Mouse (Mus musculus) liver, embryonic 13.5 days (tissue): ENCODE data around the gene Pik3c2b. TPM values are rescaled to one million over a fixed set of nuclear protein-coding genes. Genes with fewer than 3 reads are reported as not detected.

Source experiments
- ATAC-seq: fragments of 200-750 bp; cut with Nextera tagmentation; 2 replicates; pipeline ENCODE4 v1.8.0; 2017; ENCODE audit warnings: low read depth, mild to moderate bottlenecking, moderate number of reproducible peaks, moderate library complexity
- DNase-seq: peaks from one replicate; pipeline ENCODE4 v3.0.0; 2022
- H3K27ac ChIP-seq: fragments of 300-500 bp; sonication (generic); 2 replicates; pipeline ENCODE4 v1.5.1; 2015; ENCODE audit warnings: moderate library complexity, mild to moderate bottlenecking, inconsistent platforms
- H3K27me3 ChIP-seq: fragments of 300-500 bp; sonication (generic); 2 replicates; pipeline ENCODE4 v1.6.1; 2015; ENCODE audit warnings: mild to moderate bottlenecking, inconsistent platforms
- H3K36me3 ChIP-seq: fragments of 300-500 bp; sonication (generic); 2 replicates; pipeline ENCODE4 v1.6.1; 2015; ENCODE audit warnings: mild to moderate bottlenecking, inconsistent platforms
- H3K4me1 ChIP-seq: fragments of 300-500 bp; sonication (generic); replicated peaks from 2 replicates; pipeline ENCODE4 v1.6.1; 2015; ENCODE audit warnings: inconsistent platforms
- H3K4me2 ChIP-seq: fragments of 300-500 bp; sonication (generic); 2 replicates; pipeline ENCODE4 v1.6.1; 2015; ENCODE audit warnings: inconsistent platforms, mild to moderate bottlenecking, moderate library complexity
- H3K4me3 ChIP-seq: fragments of 300-500 bp; sonication (generic); replicated peaks from 2 replicates; pipeline ENCODE4 v1.5.1; 2015; ENCODE audit warnings: mild to moderate bottlenecking, inconsistent platforms
- H3K9ac ChIP-seq: fragments of 300-500 bp; sonication (generic); 2 replicates; pipeline ENCODE4 v1.6.1; 2015; ENCODE audit warnings: mild to moderate bottlenecking, inconsistent platforms
- H3K9me3 ChIP-seq: fragments of 300-500 bp; sonication (generic); replicated peaks from 2 replicates; pipeline ENCODE4 v1.6.1; 2016; ENCODE audit warnings: inconsistent platforms
- WGBS: fragments of 180-500 bp; shearing (Covaris S2); methylation state at CpG from one replicate; pipeline ENCODE4 v1.1.7; 2015; ENCODE audit not compliant: insufficient replicate concordance; 5-methylcytosine and 5-hydroxymethylcytosine counted together
- polyA plus RNA-seq: library from polyadenylated mRNA; unstranded; fragments of >200 nt; fragmentation: Nextera tagmentation; extraction: Ambion mirVana; gene quantifications from 2 replicates; pipeline ENCODE4 v1.2.1, GENCODE M21; 2015

Pik3c2b gene
- polyA plus RNA-seq, 1 experiment from 2014 or later, result 0.82 TPM

GRCm38 (mm10) chr1:133073327-133073856 lies 27.9 kb downstream of the Pik3c2b start:
- Histone ChIP-seq H3K4me3 (no peak overlapping the region), H3K9ac (no peak overlapping the region), H3K27ac (peak overlapping the region; percentile 61; the same call in 1 of the 2 replicates), H3K27me3 (no peaks in the 10 kb centered on the region; the same call in 1 of the 2 replicates), H3K9me3 (no peaks in the 10 kb centered on the region), H3K36me3 (no peaks in the 10 kb centered on the region), H3K4me2 (no peak overlapping the region), H3K4me1 (peaks cover 50% of the 10 kb centered on the region)
- WGBS, result 11% methylated on average over 9 of the region's 9 CpGs
- ATAC-seq, result peak; percentile 68
- DNase-seq, result no peak

GRCm38 (mm10) chr1:133074541-133074940 lies 29.1 kb downstream of the Pik3c2b start:
- Histone ChIP-seq H3K9me3 (no peaks in the 10 kb centered on the region), H3K27ac (no peak overlapping the region), H3K4me1 (peaks cover 50% of the 10 kb centered on the region), H3K9ac (no peak overlapping the region), H3K4me2 (no peak overlapping the region), H3K27me3 (no peaks in the 10 kb centered on the region; the same call in 1 of the 2 replicates), H3K36me3 (no peaks in the 10 kb centered on the region), H3K4me3 (no peak overlapping the region)
- WGBS, result 81% methylated on average over 13 of the region's 13 CpGs
- DNase-seq (no peak), ATAC-seq (no peak)

DNA sequence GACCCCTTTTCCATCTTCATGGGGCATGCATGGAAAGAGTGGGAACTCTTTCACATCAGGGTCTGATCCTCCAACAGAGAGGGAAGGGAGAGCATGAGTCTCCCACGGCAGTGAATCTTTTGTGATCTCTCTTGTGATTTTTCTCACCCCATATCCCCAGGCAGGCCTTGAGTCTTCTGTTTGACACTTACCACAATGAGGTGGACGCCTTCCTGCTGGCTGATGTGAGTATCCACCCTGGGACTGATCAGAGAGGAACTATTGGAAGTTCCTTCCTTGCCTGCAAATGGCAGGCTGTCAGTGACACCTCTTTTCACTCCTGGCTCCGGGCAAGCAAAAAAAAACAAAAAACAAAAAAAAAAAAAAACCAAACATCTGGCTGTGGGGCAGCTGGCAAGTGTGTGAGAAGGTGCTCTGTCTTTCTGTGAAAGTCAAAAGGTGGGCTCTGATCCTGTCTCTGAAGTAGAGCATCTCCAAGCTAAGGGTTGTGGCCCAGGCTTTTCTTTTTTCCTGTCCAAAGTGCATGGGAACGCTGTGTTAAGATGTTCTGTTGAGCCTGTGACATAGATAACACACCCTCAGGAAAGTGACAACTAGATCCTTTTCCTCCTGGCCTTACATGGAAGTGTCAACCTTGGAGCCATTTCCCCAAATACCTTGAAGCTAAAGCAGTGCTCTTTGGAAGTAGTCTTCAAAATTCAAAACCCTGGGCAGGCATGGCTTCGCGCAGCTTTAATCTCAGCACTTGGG lies 30.4 kb downstream of the Pik3c2b start:
- H3K36me3 ChIP-seq, result no peaks in the 10 kb centered on the region
- no peaks in the 10 kb centered on the region for H3K9me3 ChIP-seq
- H3K27me3 ChIP-seq, result peaks cover 4% of the 10 kb centered on the region; the same call in 1 of the 2 replicates
- no peak overlapping the region for H3K9ac ChIP-seq
- H3K4me3 ChIP-seq, result no peak overlapping the region
- ATAC-seq (no peak), DNase-seq (no peak)
- no peak overlapping the region for H3K4me2 ChIP-seq
- H3K4me1 ChIP-seq, result peaks cover 46% of the 10 kb centered on the region
- H3K27ac ChIP-seq, result no peak overlapping the region
- 48% methylated on average over 6 of the region's 6 CpGs for WGBS

- Histone ChIP-seq H3K4me1 (peaks cover 37% of the 10 kb centered on the region), H3K4me3 (no peak overlapping the region), H3K36me3 (no peaks in the 10 kb centered on the region), H3K9ac (no peak overlapping the region), H3K4me2 (no peak overlapping the region), H3K27me3 (peaks cover 4% of the 10 kb centered on the region; the same call in 1 of the 2 replicates), H3K9me3 (no peaks in the 10 kb centered on the region), H3K27ac (no peak overlapping the region; the same call in 1 of the 2 replicates)
- DNase-seq, result no peak
- ATAC-seq, result 0 out of 2 replicates have a peak, but pooled peaks have one; percentile 25
- 34% methylated on average over 20 of the region's 20 CpGs for WGBS
Observed at GRCm38 (mm10) chr1:133076681-133077514, 31.4 kb downstream of the Pik3c2b start.

DNA sequence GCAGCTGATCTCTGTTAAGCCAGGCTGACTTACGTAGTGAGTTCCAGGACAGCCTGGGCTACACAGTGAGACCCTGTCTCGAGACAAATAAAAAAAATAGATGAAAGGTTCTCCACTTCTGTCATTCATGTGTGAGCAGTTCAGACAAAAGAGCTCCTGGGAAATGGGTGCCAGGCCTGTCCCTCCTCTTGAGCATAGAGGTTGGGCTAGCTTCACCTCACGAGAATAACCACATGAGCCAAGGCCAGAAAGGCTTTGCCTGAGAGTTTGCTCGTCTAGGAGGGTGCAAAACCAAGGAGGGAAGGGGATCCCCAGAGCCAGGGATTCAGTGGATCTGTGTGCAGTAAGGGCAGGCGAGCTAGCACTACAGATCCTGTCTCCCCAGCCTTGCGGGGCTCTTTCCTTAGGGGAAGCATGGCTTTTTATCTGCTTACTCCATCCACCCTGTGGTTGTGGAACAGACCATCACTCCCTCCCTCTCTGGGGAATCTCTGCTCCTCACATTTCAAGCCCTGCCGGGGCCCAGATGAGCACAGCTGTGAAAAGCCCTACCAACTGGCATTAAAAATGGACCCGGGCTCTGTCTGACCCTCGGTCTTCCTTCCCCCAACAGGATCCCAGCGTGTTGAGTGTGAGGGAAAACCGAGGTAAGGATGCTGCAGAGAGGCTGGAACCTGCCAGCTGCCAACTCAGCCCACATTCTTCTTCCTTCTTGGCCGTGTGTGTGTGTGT lies 32.3 kb downstream of the Pik3c2b start:
- Histone ChIP-seq H3K4me3 (no peak overlapping the region), H3K36me3 (no peaks in the 10 kb centered on the region), H3K9ac (no peak overlapping the region), H3K4me1 (peaks cover 31% of the 10 kb centered on the region), H3K27me3 (0 out of 2 replicates have a peak, but pooled peaks cover 4% of the 10 kb centered on the region), H3K27ac (no peak overlapping the region; the same call in 1 of the 2 replicates), H3K9me3 (no peaks in the 10 kb centered on the region), H3K4me2 (no peak overlapping the region)
- 38% methylated on average over 11 of the region's 12 CpGs for WGBS
- no peak for DNase-seq
- ATAC-seq, result no peak

DNA sequence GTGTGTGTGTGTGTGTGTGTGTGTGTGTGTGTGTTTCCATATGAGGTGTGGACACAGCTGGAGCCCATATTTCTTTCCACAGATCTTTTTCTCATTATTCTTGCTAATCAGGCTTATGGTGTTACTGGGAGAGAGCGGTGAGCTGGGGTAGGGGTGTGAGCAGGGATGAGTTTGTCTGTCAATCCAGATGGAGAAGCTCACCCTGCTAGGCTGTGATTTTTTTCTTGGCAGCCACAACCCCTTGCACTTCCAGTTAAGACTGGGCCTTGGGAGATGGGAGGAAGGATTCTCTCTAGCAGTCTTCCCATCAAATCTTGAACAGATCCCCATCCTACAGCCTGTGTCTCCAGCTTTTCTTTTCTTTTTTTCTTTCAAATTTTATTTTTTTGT lies 32.9 kb downstream of the Pik3c2b start:
- H3K27me3 ChIP-seq, result 0 out of 2 replicates have a peak, but pooled peaks cover 4% of the 10 kb centered on the region
- DNase-seq (no peak), ATAC-seq (no peak)
- H3K27ac ChIP-seq, result no peak overlapping the region
- peaks cover 32% of the 10 kb centered on the region for H3K4me1 ChIP-seq
- no peak overlapping the region for H3K4me3 ChIP-seq
- 75% methylated on average over 1 of the region's 1 CpGs for WGBS
- H3K9ac ChIP-seq, result no peak overlapping the region
- no peaks in the 10 kb centered on the region for H3K9me3 ChIP-seq
- no peaks in the 10 kb centered on the region for H3K36me3 ChIP-seq
- H3K4me2 ChIP-seq, result no peak overlapping the region

DNA sequence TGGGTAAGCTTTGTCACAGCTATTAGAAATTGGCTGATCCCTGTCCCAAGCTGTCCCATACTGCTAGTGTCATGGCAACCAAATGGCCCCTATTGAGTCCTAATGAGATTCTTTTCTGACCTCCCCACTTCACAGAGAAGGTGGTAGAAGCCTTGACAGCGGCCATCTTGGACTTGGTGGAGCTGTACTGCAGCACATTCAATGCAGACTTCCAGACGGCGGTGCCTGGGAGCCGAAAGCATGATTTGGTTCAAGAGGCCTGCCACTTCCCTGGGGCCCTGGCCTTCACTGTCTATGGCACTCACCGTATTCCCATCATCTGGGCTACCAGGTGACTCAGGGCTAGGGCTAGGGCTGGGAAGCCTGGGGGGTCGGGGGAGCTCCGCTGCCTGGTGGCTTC lies 34.0 kb downstream of the Pik3c2b start:
- 88% methylated on average over 7 of the region's 7 CpGs for WGBS

GRCm38 (mm10) chr1:133080079-133080561 lies 34.7 kb downstream of the Pik3c2b start:
- H3K27me3 ChIP-seq, result 0 out of 2 replicates have a peak, but pooled peaks cover 4% of the 10 kb centered on the region
- no peak overlapping the region for H3K9ac ChIP-seq
- H3K4me2 ChIP-seq, result no peak overlapping the region
- 74% methylated on average over 9 of the region's 9 CpGs for WGBS
- no peaks in the 10 kb centered on the region for H3K9me3 ChIP-seq
- no peak for DNase-seq
- no peak for ATAC-seq
- no peak overlapping the region for H3K4me3 ChIP-seq
- no peaks in the 10 kb centered on the region for H3K36me3 ChIP-seq
- no peak overlapping the region for H3K27ac ChIP-seq
- H3K4me1 ChIP-seq, result peaks cover 46% of the 10 kb centered on the region

More for the DNA sequence above, 34.0 kb downstream of the Pik3c2b start:
- Histone ChIP-seq H3K36me3 (no peaks in the 10 kb centered on the region), H3K9me3 (no peaks in the 10 kb centered on the region), H3K27ac (no peak overlapping the region), H3K4me1 (peaks cover 40% of the 10 kb centered on the region), H3K27me3 (0 out of 2 replicates have a peak, but pooled peaks cover 4% of the 10 kb centered on the region), H3K9ac (no peak overlapping the region), H3K4me2 (no peak overlapping the region), H3K4me3 (no peak overlapping the region)
- ATAC-seq (no peak), DNase-seq (no peak)

- no peak overlapping the region for H3K4me3 ChIP-seq
- no peak overlapping the region for H3K9ac ChIP-seq
- no peaks in the 10 kb centered on the region for H3K9me3 ChIP-seq
- ATAC-seq, result no peak
- no peak overlapping the region for H3K27ac ChIP-seq
- H3K4me1 ChIP-seq, result peaks cover 49% of the 10 kb centered on the region
- H3K27me3 ChIP-seq, result 0 out of 2 replicates have a peak, but pooled peaks cover 4% of the 10 kb centered on the region
- WGBS, result 66% methylated on average over 6 of the region's 6 CpGs
- no peaks in the 10 kb centered on the region for H3K36me3 ChIP-seq
- H3K4me2 ChIP-seq, result no peak overlapping the region
- DNase-seq, result no peak
Observed at GRCm38 (mm10) chr1:133080717-133081116, 35.2 kb downstream of the Pik3c2b start.

GRCm38 (mm10) chr1:133083003-133083546 lies 37.6 kb downstream of the Pik3c2b start:
- ATAC-seq (peak; percentile 69), DNase-seq (no peak)
- Histone ChIP-seq H3K27me3 (0 out of 2 replicates have a peak, but pooled peaks cover 4% of the 10 kb centered on the region), H3K36me3 (no peaks in the 10 kb centered on the region), H3K27ac (no peak overlapping the region), H3K4me1 (peaks cover 36% of the 10 kb centered on the region), H3K9ac (no peak overlapping the region), H3K4me3 (no peak overlapping the region), H3K9me3 (no peaks in the 10 kb centered on the region), H3K4me2 (no peak overlapping the region)
- 61% methylated on average over 5 of the region's 5 CpGs for WGBS
